Mouse (Mus musculus): ENCODE measurements at regions not wholly inside any gene's neighbourhood (a gene's known extent, or its start where the extent isn't known, plus 50 kb on each side); places are given as distances from the start of the nearest gene placed in this dataset.

- TF ChIP-seq POLR2A (IDR thresholded peaks at IDR 0.05; ENCODE audit: borderline replicate concordance, extremely low read depth, insufficient read depth, insufficient read length, poor library complexity, severe bottlenecking) (no peak), CTCF (IDR thresholded peaks at IDR 0.05; ENCODE audit: borderline replicate concordance, extremely low read depth, insufficient read depth, insufficient read length) (no peak)
These were observed 260.1 kb downstream of the Cd83 start for GRCm38 (mm10) chr13:44044546-44045216.

Data from brain, embryonic 14.5 days (tissue).